Mouse (Mus musculus) midbrain, embryonic 10.5 days (tissue): ENCODE measurements around the gene Tmem54. TPM values are rescaled to one million over a fixed set of nuclear protein-coding genes. Genes with fewer than 3 reads are reported as not detected.
A peak's percentile ranks its signal among the peaks of the same experiment; 100 is the strongest.

ENCODE experiments used
- DNase-seq: peaks from one replicate; pipeline ENCODE4 v3.0.0-alpha.2; 2017; ENCODE audit warnings: low spot score
- H3K27ac ChIP-seq: fragments of 300-500 bp; sonication (generic); replicated peaks from 2 replicates; pipeline ENCODE4 v1.5.1; 2016; ENCODE audit warnings: mild to moderate bottlenecking
- H3K27me3 ChIP-seq: fragments of 300-500 bp; sonication (generic); 2 replicates; pipeline ENCODE4 v1.6.1; 2016; ENCODE audit warnings: low read depth, mild to moderate bottlenecking; ENCODE audit not compliant: poor library complexity, severe bottlenecking
- H3K36me3 ChIP-seq: fragments of 300-500 bp; sonication (generic); 2 replicates; pipeline ENCODE4 v1.6.1; 2016; ENCODE audit warnings: mild to moderate bottlenecking, moderate library complexity
- H3K4me1 ChIP-seq: fragments of 300-500 bp; sonication (generic); 2 replicates; pipeline ENCODE4 v1.6.1; 2016
- H3K4me3 ChIP-seq: fragments of 300-500 bp; sonication (generic); 2 replicates; pipeline ENCODE4 v1.5.1; 2016; ENCODE audit warnings: mild to moderate bottlenecking, moderate library complexity
- H3K9me3 ChIP-seq: fragments of 300-500 bp; sonication (generic); replicated peaks from 2 replicates; pipeline ENCODE4 v1.6.1; 2016; ENCODE audit warnings: mild to moderate bottlenecking
- WGBS: fragments of 180-500 bp; shearing (Covaris S2); methylation state at CpG from one replicate; pipeline ENCODE4 v1.1.7; 2016; 5-methylcytosine and 5-hydroxymethylcytosine counted together
- polyA plus RNA-seq: library from polyadenylated mRNA; unstranded; fragments of >200 nt; fragmentation: Nextera tagmentation; extraction: Ambion mirVana; gene quantifications from 2 replicates; pipeline ENCODE4 v1.2.1, GENCODE M21; 2016

Gene Tmem54
- polyA plus RNA-seq, 1 experiment from 2014 or later: 2.1 TPM

- DNase-seq: no peak
- H3K4me1 ChIP-seq: peaks cover 35% of the 10 kb centered on the region
- no peak overlapping the region; the same call in 1 of the 2 replicates for H3K27ac ChIP-seq
- H3K4me3 ChIP-seq: peak overlapping the region; percentile 67
- no peaks in the 10 kb centered on the region for H3K9me3 ChIP-seq
- H3K27me3 ChIP-seq: peaks cover 65% of the 10 kb centered on the region
- H3K36me3 ChIP-seq: no peaks in the 10 kb centered on the region
- 46% methylated on average over 14 of the region's 14 CpGs for WGBS
Observed at GRCm38 (mm10) chr4:129137392-129138321, 32.3 kb downstream of the Tmem54 start.

DNA sequence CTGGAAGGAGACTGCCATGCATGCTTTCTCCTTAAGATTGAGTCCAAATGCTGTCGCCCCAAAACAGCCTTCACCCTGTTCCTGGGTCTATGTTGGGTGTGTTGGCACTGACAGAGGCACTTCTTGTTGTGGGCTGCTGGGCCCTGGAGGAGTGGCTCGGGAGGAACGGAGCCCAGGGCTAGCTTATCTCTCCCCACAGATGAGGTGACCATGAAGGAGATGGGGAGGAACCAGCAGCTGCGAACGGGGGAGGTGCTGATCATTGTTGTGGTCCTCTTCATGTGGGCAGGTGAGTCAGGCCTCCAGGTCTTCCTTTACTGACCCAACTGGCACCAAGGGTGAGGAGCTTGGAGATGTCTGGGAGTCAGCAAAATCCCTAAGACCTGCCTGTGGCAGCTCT is 34.3 kb downstream of the Tmem54 start:
- Histone ChIP-seq H3K9me3 (no peaks in the 10 kb centered on the region), H3K27me3 (peaks cover 55% of the 10 kb centered on the region), H3K4me1 (peaks cover 33% of the 10 kb centered on the region), H3K27ac (no peak overlapping the region), H3K36me3 (0 out of 2 replicates have a peak, but pooled peaks cover 6% of the 10 kb centered on the region), H3K4me3 (0 out of 2 replicates have a peak overlapping the region, but pooled peaks have one; percentile 2)
- 93% methylated on average over 5 of the region's 5 CpGs for WGBS
- no peak for DNase-seq

GRCm38 (mm10) chr4:129140808-129141207 is 35.5 kb downstream of the Tmem54 start:
- Histone ChIP-seq H3K27me3 (peaks cover 43% of the 10 kb centered on the region), H3K4me3 (no peak overlapping the region), H3K27ac (no peak overlapping the region), H3K9me3 (no peaks in the 10 kb centered on the region), H3K4me1 (peaks cover 29% of the 10 kb centered on the region), H3K36me3 (0 out of 2 replicates have a peak, but pooled peaks cover 10% of the 10 kb centered on the region)
- 81% methylated on average over 4 of the region's 4 CpGs for WGBS
- DNase-seq: no peak

DNA sequence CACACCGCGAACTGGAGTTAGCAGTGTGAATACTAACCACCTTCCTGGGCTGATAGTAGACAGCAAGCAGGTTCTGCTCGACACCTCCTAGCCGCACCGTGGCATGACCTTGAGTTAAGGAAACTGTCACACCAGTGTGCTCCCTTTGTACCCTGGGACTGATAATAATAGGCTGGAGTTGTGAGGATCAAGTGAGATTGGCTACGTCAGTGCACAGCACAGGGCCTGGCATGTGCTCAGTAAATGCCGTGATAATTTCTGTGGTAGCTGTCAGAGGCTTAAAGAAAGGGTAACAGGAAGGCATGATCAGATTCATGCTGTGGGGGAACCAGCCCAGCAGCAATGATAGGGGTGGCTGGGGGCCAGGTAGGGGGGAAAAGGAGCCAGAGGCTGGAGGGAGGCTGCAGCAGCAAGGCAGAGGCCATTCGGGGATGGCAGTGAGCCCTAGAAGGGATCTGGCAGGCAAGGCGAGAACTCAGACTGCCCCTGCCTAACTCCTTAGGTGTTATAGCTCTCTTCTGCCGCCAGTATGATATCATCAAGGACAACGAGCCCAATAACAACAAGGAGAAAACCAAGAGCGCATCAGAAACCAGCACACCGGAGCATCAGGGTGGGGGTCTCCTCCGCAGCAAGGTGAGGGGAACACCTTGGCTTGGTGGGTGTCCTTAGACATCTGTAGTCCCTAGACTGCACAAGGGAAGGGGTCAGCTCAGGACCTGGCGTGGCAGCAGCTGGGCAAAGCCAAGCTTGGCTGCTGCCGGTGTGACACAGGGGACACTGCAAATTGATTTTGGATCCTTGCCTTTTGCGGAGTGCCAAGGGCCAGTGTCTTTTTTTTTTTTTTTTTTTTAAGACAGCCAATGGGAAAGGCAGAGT is 36.5 kb downstream of the Tmem54 start:
- WGBS: 87% methylated on average over 17 of the region's 17 CpGs
- peak; percentile 10 for DNase-seq
- 0 out of 2 replicates have a peak, but pooled peaks cover 10% of the 10 kb centered on the region for H3K36me3 ChIP-seq
- no peak overlapping the region for H3K27ac ChIP-seq
- no peak overlapping the region for H3K4me3 ChIP-seq
- peaks cover 24% of the 10 kb centered on the region for H3K4me1 ChIP-seq
- no peaks in the 10 kb centered on the region for H3K9me3 ChIP-seq
- H3K27me3 ChIP-seq: peaks cover 33% of the 10 kb centered on the region

- no peak for DNase-seq
- no peak overlapping the region for H3K4me3 ChIP-seq
- 84% methylated on average over 11 of the region's 11 CpGs for WGBS
- peaks cover 26% of the 10 kb centered on the region for H3K27me3 ChIP-seq
- no peak overlapping the region for H3K27ac ChIP-seq
- H3K36me3 ChIP-seq: 0 out of 2 replicates have a peak, but pooled peaks cover 10% of the 10 kb centered on the region
- H3K9me3 ChIP-seq: no peaks in the 10 kb centered on the region
- H3K4me1 ChIP-seq: peaks cover 17% of the 10 kb centered on the region
Observed at GRCm38 (mm10) chr4:129142439-129143045, 37.2 kb downstream of the Tmem54 start.

- Histone ChIP-seq H3K36me3 (peaks cover 16% of the 10 kb centered on the region), H3K4me3 (no peak overlapping the region), H3K27ac (no peak overlapping the region), H3K4me1 (peaks cover 15% of the 10 kb centered on the region), H3K27me3 (peaks cover 16% of the 10 kb centered on the region), H3K9me3 (no peaks in the 10 kb centered on the region)
- no peak for DNase-seq
- WGBS: 89% methylated on average over 5 of the region's 5 CpGs
Observed at GRCm38 (mm10) chr4:129143509-129143908, 38.2 kb downstream of the Tmem54 start.

- Histone ChIP-seq H3K27me3 (0 out of 2 replicates have a peak, but pooled peaks cover 4% of the 10 kb centered on the region), H3K9me3 (no peaks in the 10 kb centered on the region), H3K36me3 (peaks cover 28% of the 10 kb centered on the region), H3K4me3 (no peak overlapping the region), H3K27ac (peak overlapping the region; percentile 23; the same call in 1 of the 2 replicates), H3K4me1 (peaks cover 11% of the 10 kb centered on the region)
- no peak for DNase-seq
- 74% methylated on average over 16 of the region's 16 CpGs for WGBS
Observed at GRCm38 (mm10) chr4:129144401-129145367, 39.3 kb downstream of the Tmem54 start.

GRCm38 (mm10) chr4:129145411-129145810 is 40.1 kb downstream of the Tmem54 start:
- no peaks in the 10 kb centered on the region for H3K9me3 ChIP-seq
- no peak overlapping the region for H3K27ac ChIP-seq
- DNase-seq: no peak
- H3K4me1 ChIP-seq: peaks cover 4% of the 10 kb centered on the region; the same call in 1 of the 2 replicates
- no peaks in the 10 kb centered on the region for H3K27me3 ChIP-seq
- WGBS: 80% methylated on average over 4 of the region's 4 CpGs
- peaks cover 35% of the 10 kb centered on the region for H3K36me3 ChIP-seq
- no peak overlapping the region for H3K4me3 ChIP-seq

- DNase-seq: no peak
- Histone ChIP-seq H3K4me1 (peaks cover 4% of the 10 kb centered on the region; the same call in 1 of the 2 replicates), H3K36me3 (peaks cover 41% of the 10 kb centered on the region), H3K9me3 (no peaks in the 10 kb centered on the region), H3K27me3 (no peaks in the 10 kb centered on the region), H3K27ac (no peak overlapping the region), H3K4me3 (no peak overlapping the region)
- WGBS: 92% methylated on average over 4 of the region's 4 CpGs
Observed at GRCm38 (mm10) chr4:129145943-129146342, 40.6 kb downstream of the Tmem54 start.

GRCm38 (mm10) chr4:129146392-129146791 is 41.0 kb downstream of the Tmem54 start:
- Histone ChIP-seq H3K4me1 (peaks cover 4% of the 10 kb centered on the region; the same call in 1 of the 2 replicates), H3K4me3 (no peak overlapping the region), H3K9me3 (no peaks in the 10 kb centered on the region), H3K27ac (no peak overlapping the region), H3K27me3 (no peaks in the 10 kb centered on the region), H3K36me3 (peaks cover 45% of the 10 kb centered on the region)
- DNase-seq: no peak
- WGBS: 87% methylated on average over 2 of the region's 2 CpGs

GRCm38 (mm10) chr4:129147552-129148103 is 42.3 kb downstream of the Tmem54 start:
- no peaks in the 10 kb centered on the region for H3K9me3 ChIP-seq
- no peak for DNase-seq
- WGBS: 90% methylated on average over 13 of the region's 13 CpGs

More at GRCm38 (mm10) chr4:129147552-129148103, 42.3 kb downstream of the Tmem54 start:
- no peak overlapping the region for H3K4me3 ChIP-seq
- peaks cover 4% of the 10 kb centered on the region; the same call in 1 of the 2 replicates for H3K4me1 ChIP-seq
- peaks cover 57% of the 10 kb centered on the region for H3K36me3 ChIP-seq
- no peak overlapping the region for H3K27ac ChIP-seq
- no peaks in the 10 kb centered on the region for H3K27me3 ChIP-seq
